Mouse (Mus musculus) lung, adult 2 months (tissue): ENCODE measurements around the gene Rtf2.

Experiments used
- CTCF ChIP-seq: fragments of 200-500 bp; IDR thresholded peaks from 2 replicates; pipeline ENCODE4 v1.5.1; 2011; ENCODE audit warnings: mild to moderate bottlenecking, low read length, control low read depth; ENCODE audit not compliant: insufficient read depth
- POLR2A ChIP-seq: fragments of 200-500 bp; IDR thresholded peaks from 2 replicates; pipeline ENCODE4 v1.6.1; 2011; ENCODE audit warnings: low read depth, mild to moderate bottlenecking, control low read depth, low read length, borderline replicate concordance; ENCODE audit errors: extremely low read depth

- no peak for TF ChIP-seq POLR2A
- no peak for TF ChIP-seq CTCF
Observed at GRCm38 (mm10) chr2:172468346-172468819, 28.0 kb downstream of the Rtf2 start.
